Mouse (Mus musculus) spleen, adult 2 months (tissue): ENCODE results near the gene Tshz3. TPM values are rescaled to one million over a fixed set of nuclear protein-coding genes. Genes with fewer than 3 reads are reported as not detected.
A peak's percentile ranks its signal among the peaks of the same experiment; 100 is the strongest.

Experiments used
- DNase-seq, 2 experiments: peaks; one replicate each; pipeline versions ENCODE4 v3.0.0 to v3.0.0-alpha.2; 2012 to 2021; ENCODE audit warnings: low spot score in 2 of 2, low read depth in 1 of 2
- H3K27ac ChIP-seq: fragments of 200-500 bp; 2 replicates; pipeline ENCODE4 v1.5.1; 2012; ENCODE audit warnings: low read length, inconsistent platforms; ENCODE audit not compliant: insufficient read depth
- H3K27me3 ChIP-seq: fragments of 200-500 bp; 2 replicates; pipeline ENCODE4 v1.6.1; 2012; ENCODE audit warnings: mild to moderate bottlenecking, moderate library complexity, low read length, inconsistent platforms; ENCODE audit not compliant: control insufficient read depth, insufficient read depth
- H3K36me3 ChIP-seq: fragments of 200-500 bp; 2 replicates; pipeline ENCODE4 v1.6.1; 2012; ENCODE audit warnings: mild to moderate bottlenecking, low read length, inconsistent platforms; ENCODE audit not compliant: control insufficient read depth, insufficient read depth
- H3K4me1 ChIP-seq: fragments of 200-500 bp; 2 replicates; pipeline ENCODE4 v1.6.1; 2011; ENCODE audit warnings: inconsistent platforms; ENCODE audit not compliant: control insufficient read depth, insufficient read depth, insufficient read length
- H3K4me3 ChIP-seq: fragments of 200-500 bp; 2 replicates; pipeline ENCODE4 v1.5.1; 2011; ENCODE audit warnings: mild to moderate bottlenecking, inconsistent platforms; ENCODE audit not compliant: insufficient read depth, insufficient read length; ENCODE audit errors: extremely low read depth
- CTCF ChIP-seq: fragments of 200-500 bp; IDR thresholded peaks from 2 replicates; pipeline ENCODE4 v1.5.1; 2011; ENCODE audit warnings: mild to moderate bottlenecking, inconsistent platforms; ENCODE audit not compliant: insufficient read depth, insufficient read length, insufficient replicate concordance; ENCODE audit errors: extremely low read depth
- POLR2A ChIP-seq: fragments of 200-500 bp; IDR thresholded peaks from 2 replicates; pipeline ENCODE4 v1.6.1; 2011; ENCODE audit warnings: low read depth, low read length, inconsistent platforms
- WGBS: fragments of 180-500 bp; shearing (Covaris S2); methylation state at CpG from one replicate; pipeline ENCODE4 v1.1.7; 2018; 5-methylcytosine and 5-hydroxymethylcytosine counted together
- polyA plus RNA-seq: library from polyadenylated mRNA; depleted of rRNA; stranded (reverse); fragments of >200 nt; gene quantifications from 2 replicates; pipeline ENCODE4 v1.2.3, GENCODE M21; 2012

Gene Tshz3
- polyA plus RNA-seq, 1 experiment: 1.6 TPM

- DNase-seq: no peak
- 77% methylated on average over 6 of the region's 6 CpGs for WGBS
- H3K36me3 ChIP-seq: no peaks in the 10 kb centered on the region
- H3K27me3 ChIP-seq: no peaks in the 10 kb centered on the region
- peak overlapping the region; percentile 12; the same call in 1 of the 2 replicates for H3K27ac ChIP-seq
- H3K4me1 ChIP-seq: no peaks in the 10 kb centered on the region
- H3K4me3 ChIP-seq: no peak overlapping the region
- TF ChIP-seq CTCF: no peak
- TF ChIP-seq POLR2A: no peak
These were observed 19.3 kb downstream of the Tshz3 start for GRCm38 (mm10) chr7:36717192-36717591.

- DNase-seq: no peak
- Histone ChIP-seq H3K4me1 (no peaks in the 10 kb centered on the region), H3K36me3 (no peaks in the 10 kb centered on the region), H3K27ac (no peak overlapping the region), H3K4me3 (no peak overlapping the region), H3K27me3 (no peaks in the 10 kb centered on the region)
- WGBS: 83% methylated on average over 9 of the region's 9 CpGs
- TF ChIP-seq CTCF (no peak), POLR2A (no peak)
These were observed 22.9 kb downstream of the Tshz3 start for GRCm38 (mm10) chr7:36720830-36721229.

GRCm38 (mm10) chr7:36736303-36737050, 38.6 kb downstream of the Tshz3 start:
- TF ChIP-seq CTCF: no peak
- TF ChIP-seq POLR2A: no peak
- no peak for DNase-seq
- WGBS: 88% methylated on average over 14 of the region's 14 CpGs

GRCm38 (mm10) chr7:36751480-36751879, 53.6 kb downstream of the Tshz3 start:
- no peak overlapping the region for H3K4me3 ChIP-seq
- no peaks in the 10 kb centered on the region for H3K4me1 ChIP-seq
- TF ChIP-seq CTCF: no peak
- no peak for TF ChIP-seq POLR2A
- H3K36me3 ChIP-seq: no peaks in the 10 kb centered on the region
- 98% methylated on average over 2 of the region's 2 CpGs for WGBS
- no peaks in the 10 kb centered on the region for H3K27me3 ChIP-seq
- DNase-seq: no peak
- no peak overlapping the region for H3K27ac ChIP-seq

More at GRCm38 (mm10) chr7:36736303-36737050, 38.6 kb downstream of the Tshz3 start:
- no peak overlapping the region for H3K27ac ChIP-seq
- no peaks in the 10 kb centered on the region for H3K27me3 ChIP-seq
- no peaks in the 10 kb centered on the region for H3K36me3 ChIP-seq
- no peaks in the 10 kb centered on the region for H3K4me1 ChIP-seq
- H3K4me3 ChIP-seq: no peak overlapping the region

GRCm38 (mm10) chr7:36767501-36768092, 69.7 kb downstream of the Tshz3 start:
- Histone ChIP-seq H3K27ac (no peak overlapping the region), H3K36me3 (no peaks in the 10 kb centered on the region), H3K4me3 (no peak overlapping the region), H3K27me3 (no peaks in the 10 kb centered on the region), H3K4me1 (no peaks in the 10 kb centered on the region)
- DNase-seq: no peak
- TF ChIP-seq CTCF (no peak), POLR2A (no peak)
- 85% methylated on average over 8 of the region's 8 CpGs for WGBS

GRCm38 (mm10) chr7:36773086-36773485, 75.2 kb downstream of the Tshz3 start:
- no peaks in the 10 kb centered on the region for H3K27me3 ChIP-seq
- no peak for DNase-seq
- H3K27ac ChIP-seq: no peak overlapping the region
- no peaks in the 10 kb centered on the region for H3K4me1 ChIP-seq
- 94% methylated on average over 7 of the region's 7 CpGs for WGBS
- no peaks in the 10 kb centered on the region for H3K36me3 ChIP-seq
- H3K4me3 ChIP-seq: no peak overlapping the region
- TF ChIP-seq CTCF: no peak
- no peak for TF ChIP-seq POLR2A

- 83% methylated on average over 4 of the region's 4 CpGs for WGBS
- no peak overlapping the region for H3K4me3 ChIP-seq
- H3K27ac ChIP-seq: no peak overlapping the region
- no peaks in the 10 kb centered on the region for H3K36me3 ChIP-seq
- no peak for DNase-seq
- H3K4me1 ChIP-seq: no peaks in the 10 kb centered on the region
- H3K27me3 ChIP-seq: no peaks in the 10 kb centered on the region
- no peak for TF ChIP-seq CTCF
- no peak for TF ChIP-seq POLR2A
These were observed 79.0 kb downstream of the Tshz3 start for GRCm38 (mm10) chr7:36776956-36777355.
